Mouse (Mus musculus): ENCODE data around the gene Madcam1.
A peak's percentile ranks its signal among the peaks of the same experiment; 100 is the strongest.

DNA sequence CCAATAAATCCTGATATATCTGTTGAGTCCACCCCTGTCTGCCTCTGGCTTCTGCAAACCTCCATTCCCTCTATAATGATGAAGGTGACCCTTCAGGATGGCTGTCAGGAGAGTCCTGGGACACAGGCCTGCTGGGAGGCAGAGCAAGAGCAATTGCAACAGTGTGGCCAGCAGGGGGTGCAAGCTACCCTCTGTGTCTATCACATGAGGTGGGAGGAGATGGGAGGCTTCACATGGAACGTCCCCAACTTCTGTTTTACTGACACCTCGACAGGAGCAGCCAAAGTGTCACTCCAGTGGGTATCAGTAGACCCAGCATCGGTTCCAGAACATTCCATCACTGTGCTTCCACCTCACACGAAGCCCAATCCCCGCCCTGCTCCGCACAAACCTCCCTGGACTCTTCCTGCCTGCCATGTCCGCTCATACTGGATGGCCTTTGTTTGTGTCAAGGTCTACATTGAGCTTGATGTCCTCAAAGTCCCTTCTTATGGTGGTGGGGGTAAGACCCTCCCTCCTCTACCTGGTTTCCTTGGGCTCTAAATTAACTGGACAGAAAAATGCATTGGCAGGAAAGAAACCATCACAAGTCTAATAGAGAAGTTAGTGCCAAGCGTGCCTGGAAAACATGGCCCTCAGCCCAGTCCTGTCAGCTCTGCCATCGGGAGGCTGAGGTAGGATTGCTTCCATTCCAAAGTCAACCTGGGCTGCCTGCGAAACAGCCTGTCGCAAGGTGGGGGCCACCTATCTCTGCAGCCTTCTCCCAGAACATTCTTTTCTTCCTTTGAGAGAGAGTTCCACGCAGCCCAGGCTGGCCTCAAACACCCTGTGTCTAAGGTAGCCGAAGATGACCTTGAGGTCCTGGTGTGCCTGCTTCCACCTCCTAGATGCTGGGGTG lies 31.1 kb downstream of the Madcam1 start:
- TF ChIP-seq POLR2A (IDR thresholded peaks at IDR 0.05; ENCODE audit: borderline replicate concordance, extremely low read depth, insufficient read depth, insufficient read length, poor library complexity, severe bottlenecking) (no peak), CTCF (IDR thresholded peaks at IDR 0.05; ENCODE audit: borderline replicate concordance, extremely low read depth, insufficient read depth, insufficient read length) (peak; percentile 83)

Measured in brain, embryonic 14.5 days (tissue).